Mouse (Mus musculus) embryonic facial prominence, embryonic 11.5 days (tissue): ENCODE measurements around the gene Atp2b4. TPM values are rescaled to one million over a fixed set of nuclear protein-coding genes. Genes with fewer than 3 reads are reported as not detected.
A peak's percentile ranks its signal among the peaks of the same experiment; 100 is the strongest.

ENCODE experiments used
- ATAC-seq: fragments of 200-750 bp; cut with Nextera tagmentation; replicated peaks from 2 replicates; pipeline ENCODE4 v1.8.0; 2017; ENCODE audit warnings: low read depth; ENCODE audit not compliant: insufficient number of reproducible peaks, low FRiP score, low TSS enrichment
- DNase-seq: peaks from one replicate; pipeline ENCODE4 v3.0.0-alpha.2; 2015; ENCODE audit warnings: low spot score
- H3K27ac ChIP-seq: fragments of 300-500 bp; sonication (generic); replicated peaks from 2 replicates; pipeline ENCODE4 v1.5.1; 2014; ENCODE audit warnings: mild to moderate bottlenecking, low read depth, low read length, control low read depth
- H3K27me3 ChIP-seq: fragments of 300-500 bp; sonication (generic); 2 replicates; pipeline ENCODE4 v1.6.1; 2014; ENCODE audit warnings: mild to moderate bottlenecking, low read length, moderate library complexity, mixed read lengths; ENCODE audit not compliant: control insufficient read depth, insufficient read depth
- H3K36me3 ChIP-seq: fragments of 300-500 bp; sonication (generic); replicated peaks from 2 replicates; pipeline ENCODE4 v1.6.1; 2014; ENCODE audit warnings: low read depth, mild to moderate bottlenecking, low read length, moderate library complexity, mixed read lengths; ENCODE audit not compliant: control insufficient read depth, insufficient read depth
- H3K4me1 ChIP-seq: fragments of 300-500 bp; sonication (generic); 2 replicates; pipeline ENCODE4 v1.6.1; 2014; ENCODE audit warnings: low read length, mixed read lengths; ENCODE audit not compliant: control insufficient read depth, insufficient read depth
- H3K4me2 ChIP-seq: fragments of 300-500 bp; sonication (generic); 2 replicates; pipeline ENCODE4 v1.6.1; 2014; ENCODE audit warnings: low read depth, mild to moderate bottlenecking, control low read depth, low read length, moderate library complexity
- H3K4me3 ChIP-seq: fragments of 300-500 bp; sonication (generic); 2 replicates; pipeline ENCODE4 v1.5.1; 2014; ENCODE audit warnings: low read depth, low read length, control low read depth
- H3K9ac ChIP-seq: fragments of 300-500 bp; sonication (generic); replicated peaks from 2 replicates; pipeline ENCODE4 v1.6.1; 2014; ENCODE audit warnings: mild to moderate bottlenecking, control low read depth, low read length
- H3K9me3 ChIP-seq: fragments of 300-500 bp; sonication (generic); replicated peaks from 2 replicates; pipeline ENCODE4 v1.6.1; 2016; ENCODE audit warnings: mild to moderate bottlenecking, low read length, inconsistent platforms, mixed read lengths; ENCODE audit not compliant: control insufficient read depth
- WGBS: fragments of 180-500 bp; shearing (Covaris S2); extraction: QIAGEN DNeasy Blood & Tissue Kit; methylation state at CpG from one replicate; pipeline ENCODE4 v1.1.7; 2014; 5-methylcytosine and 5-hydroxymethylcytosine counted together
- polyA plus RNA-seq: library from polyadenylated mRNA; unstranded; fragments of >200 nt; fragmentation: Nextera tagmentation; extraction: Ambion mirVana; gene quantifications from 2 replicates; pipeline ENCODE4 v1.2.1, GENCODE M21; 2014

Gene Atp2b4
- polyA plus RNA-seq, 1 experiment from 2014 or later, result 9.9 TPM

- Histone ChIP-seq H3K4me3 (no peak overlapping the region), H3K4me2 (no peak overlapping the region), H3K9ac (no peak overlapping the region), H3K27ac (no peak overlapping the region), H3K4me1 (no peaks in the 10 kb centered on the region), H3K27me3 (no peaks in the 10 kb centered on the region), H3K9me3 (no peaks in the 10 kb centered on the region), H3K36me3 (no peaks in the 10 kb centered on the region)
- DNase-seq (no peak), ATAC-seq (no peak)
- WGBS, result 71% methylated on average over 15 of the region's 15 CpGs
Observed at GRCm38 (mm10) chr1:133777651-133778231, 23.1 kb downstream of the Atp2b4 start.

GRCm38 (mm10) chr1:133772553-133772952 lies 28.3 kb downstream of the Atp2b4 start:
- Histone ChIP-seq H3K9ac (no peak overlapping the region), H3K9me3 (no peaks in the 10 kb centered on the region), H3K4me2 (no peak overlapping the region), H3K36me3 (no peaks in the 10 kb centered on the region), H3K4me3 (no peak overlapping the region), H3K27ac (no peak overlapping the region), H3K27me3 (no peaks in the 10 kb centered on the region), H3K4me1 (no peaks in the 10 kb centered on the region)
- DNase-seq (no peak), ATAC-seq (no peak)
- 64% methylated on average over 9 of the region's 9 CpGs for WGBS

- Histone ChIP-seq H3K9me3 (no peaks in the 10 kb centered on the region), H3K4me3 (no peak overlapping the region), H3K9ac (no peak overlapping the region), H3K27ac (no peak overlapping the region), H3K27me3 (no peaks in the 10 kb centered on the region), H3K36me3 (no peaks in the 10 kb centered on the region), H3K4me2 (no peak overlapping the region), H3K4me1 (no peaks in the 10 kb centered on the region)
- DNase-seq, result no peak
- no peak for ATAC-seq
- WGBS, result 74% methylated on average over 10 of the region's 10 CpGs
Observed at GRCm38 (mm10) chr1:133771831-133772399, 28.9 kb downstream of the Atp2b4 start.

- ATAC-seq (no peak), DNase-seq (no peak)
- Histone ChIP-seq H3K4me1 (no peaks in the 10 kb centered on the region), H3K4me3 (no peak overlapping the region), H3K36me3 (no peaks in the 10 kb centered on the region), H3K9me3 (no peaks in the 10 kb centered on the region), H3K9ac (no peak overlapping the region), H3K27me3 (no peaks in the 10 kb centered on the region), H3K27ac (no peak overlapping the region), H3K4me2 (no peak overlapping the region)
- 86% methylated on average over 5 of the region's 5 CpGs for WGBS
Observed at GRCm38 (mm10) chr1:133767994-133768393, 32.8 kb downstream of the Atp2b4 start.

- Histone ChIP-seq H3K9me3 (no peaks in the 10 kb centered on the region), H3K9ac (no peak overlapping the region; the same call in 1 of the 2 replicates), H3K4me3 (no peak overlapping the region), H3K36me3 (no peaks in the 10 kb centered on the region), H3K4me2 (no peak overlapping the region), H3K27ac (peak overlapping the region; percentile 70), H3K4me1 (peaks cover 2% of the 10 kb centered on the region; the same call in 1 of the 2 replicates), H3K27me3 (no peaks in the 10 kb centered on the region)
- no peak for ATAC-seq
- 8% methylated on average over 11 of the region's 11 CpGs for whole genome bisulfite sequencing
- DNase-seq, result peak; percentile 63
Observed at GRCm38 (mm10) chr1:133766901-133767529, 33.8 kb downstream of the Atp2b4 start.

- H3K9me3 ChIP-seq, result no peaks in the 10 kb centered on the region
- no peak for ATAC-seq
- H3K27me3 ChIP-seq, result no peaks in the 10 kb centered on the region
- no peak overlapping the region for H3K4me2 ChIP-seq
- 62% methylated on average over 4 of the region's 4 CpGs for WGBS
- peaks cover 2% of the 10 kb centered on the region; the same call in 1 of the 2 replicates for H3K4me1 ChIP-seq
- no peaks in the 10 kb centered on the region for H3K36me3 ChIP-seq
- H3K9ac ChIP-seq, result no peak overlapping the region
- no peak for DNase-seq
- H3K27ac ChIP-seq, result no peak overlapping the region
- H3K4me3 ChIP-seq, result no peak overlapping the region
Observed at GRCm38 (mm10) chr1:133765376-133765775, 35.5 kb downstream of the Atp2b4 start.

- no peaks in the 10 kb centered on the region for H3K9me3 ChIP-seq
- no peaks in the 10 kb centered on the region for H3K27me3 ChIP-seq
- no peak overlapping the region for H3K9ac ChIP-seq
- H3K4me1 ChIP-seq, result peaks cover 2% of the 10 kb centered on the region; the same call in 1 of the 2 replicates
- no peaks in the 10 kb centered on the region for H3K36me3 ChIP-seq
- no peak overlapping the region for H3K27ac ChIP-seq
- 41% methylated on average over 5 of the region's 5 CpGs for WGBS
- ATAC-seq (no peak), DNase-seq (peak; percentile 53)
- no peak overlapping the region for H3K4me3 ChIP-seq
- no peak overlapping the region for H3K4me2 ChIP-seq
Observed at GRCm38 (mm10) chr1:133762946-133763422, 37.9 kb downstream of the Atp2b4 start.

GRCm38 (mm10) chr1:133761278-133761677 lies 39.6 kb downstream of the Atp2b4 start:
- Histone ChIP-seq H3K27me3 (no peaks in the 10 kb centered on the region), H3K9me3 (no peaks in the 10 kb centered on the region), H3K9ac (no peak overlapping the region), H3K36me3 (no peaks in the 10 kb centered on the region), H3K27ac (no peak overlapping the region), H3K4me3 (no peak overlapping the region), H3K4me2 (no peak overlapping the region), H3K4me1 (peaks cover 2% of the 10 kb centered on the region; the same call in 1 of the 2 replicates)
- 77% methylated on average over 5 of the region's 5 CpGs for WGBS
- no peak for DNase-seq
- ATAC-seq, result no peak
